ENCODE assay signal across 18 mouse cellular contexts in genomic region chr13:104516766-104517364, GRCm38 (mm10).
A peak's percentile ranks its signal among the peaks of the same experiment; 100 is the strongest.
DNase-seq lines count a peak whose midpoint lies in the region; ATAC-seq and TF ChIP-seq lines count a peak whose summit lies in the region.
"Had no signal": no experiment of that assay in that cellular context is flagged by ENCODE, and none has a peak within 500 bp of the region (broad histone marks: within the 10 kb centered on the region; RNA-seq: fewer than 3 reads in every experiment).

No protein-coding gene starts in this region.

- no peak for DNase-seq in heart, postnatal 0 days (ENCODE audit: low spot score)
- no peak for DNase-seq in heart, postnatal 14 days
- DNase-seq in 3T3-L1 (ENCODE audit: low read depth, low spot score) (peak; percentile 67), 416B (ENCODE audit: low read depth) (peak; percentile 74)
- DNase-seq in layer of hippocampus, postnatal 36 days: no peak
- no peak for DNase-seq in yolk sac, embryonic 10.5 days (ENCODE audit: low spot score)
- DNase-seq: adrenal gland, adult 8-10 months; cerebellum, adult 9-10 months; kidney, postnatal 14 days; liver, postnatal 0 days; thymus, postnatal 4 days had no signal

- H3K4me3 ChIP-seq in heart, postnatal 0 days (ENCODE audit: low read depth, low read length): no peak overlapping the region
- no peak overlapping the region for H3K4me3 ChIP-seq in embryonic facial prominence, embryonic 13.5 days
- H3K4me3 ChIP-seq in midbrain, embryonic 15.5 days: no peak overlapping the region
- H3K4me3 ChIP-seq: forebrain, embryonic 12.5 days; heart, embryonic 12.5 days; limb, embryonic 13.5 days; midbrain, embryonic 13.5 days; neural tube, embryonic 13.5 days had no signal

- peak overlapping the region; percentile 15; the same call in 1 of the 2 replicates for H3K27ac ChIP-seq in heart, postnatal 0 days (ENCODE audit: low read depth)
- 0 out of 2 replicates have a peak overlapping the region, but pooled peaks have one; percentile 96 for H3K27ac ChIP-seq in embryonic facial prominence, embryonic 13.5 days
- H3K27ac ChIP-seq in midbrain, embryonic 15.5 days: no peak overlapping the region
- H3K27ac ChIP-seq: forebrain, embryonic 12.5 days had no signal

- TF ChIP-seq EP300 in heart, postnatal 0 days (IDR thresholded peaks at IDR 0.05; ENCODE audit: low read depth): no peak

- peaks cover 10% of the 10 kb centered on the region for H3K4me1 ChIP-seq in heart, postnatal 0 days (ENCODE audit: control insufficient read depth, insufficient read depth)
- peaks cover 18% of the 10 kb centered on the region for H3K4me1 ChIP-seq in embryonic facial prominence, embryonic 13.5 days
- H3K4me1 ChIP-seq in midbrain, embryonic 15.5 days: peaks cover 18% of the 10 kb centered on the region

- H3K36me3 ChIP-seq in heart, postnatal 0 days (replicated peaks; ENCODE audit: control insufficient read depth, insufficient read depth, low read length): no peaks in the 10 kb centered on the region
- no peaks in the 10 kb centered on the region for H3K36me3 ChIP-seq in embryonic facial prominence, embryonic 13.5 days
- H3K36me3 ChIP-seq in midbrain, embryonic 15.5 days (replicated peaks): no peaks in the 10 kb centered on the region
- H3K36me3 ChIP-seq: forebrain, embryonic 12.5 days; heart, embryonic 12.5 days; limb, embryonic 13.5 days; midbrain, embryonic 13.5 days; neural tube, embryonic 13.5 days had no signal

- H3K27me3 ChIP-seq in heart, postnatal 0 days (ENCODE audit: control insufficient read depth, insufficient read depth, low read length): no peaks in the 10 kb centered on the region
- H3K27me3 ChIP-seq in embryonic facial prominence, embryonic 13.5 days: no peaks in the 10 kb centered on the region
- H3K27me3 ChIP-seq in midbrain, embryonic 15.5 days (replicated peaks): no peaks in the 10 kb centered on the region
- H3K27me3 ChIP-seq: forebrain, embryonic 12.5 days; heart, embryonic 12.5 days; limb, embryonic 13.5 days; midbrain, embryonic 13.5 days; neural tube, embryonic 13.5 days had no signal

- intact Hi-C loops in heart, postnatal 14 days (cut with DNase I): no loop called here

- TF ChIP-seq CTCF in heart, postnatal 0 days (IDR thresholded peaks at IDR 0.05; ENCODE audit: low read depth): no peak

- WGBS in heart, postnatal 0 days: 47% methylated on average over 7 of the region's 7 CpGs
- 28% methylated on average over 7 of the region's 7 CpGs for WGBS in embryonic facial prominence, embryonic 13.5 days
- WGBS in midbrain, embryonic 15.5 days: 77% methylated on average over 7 of the region's 7 CpGs

- H3K9ac ChIP-seq in heart, postnatal 0 days (replicated peaks; ENCODE audit: low read depth, low read length): no peak overlapping the region
- H3K9ac ChIP-seq in embryonic facial prominence, embryonic 13.5 days: no peak overlapping the region
- H3K9ac ChIP-seq in midbrain, embryonic 15.5 days: no peak overlapping the region
- H3K9ac ChIP-seq: forebrain, embryonic 12.5 days; heart, embryonic 12.5 days; limb, embryonic 13.5 days; liver, postnatal 0 days; midbrain, embryonic 13.5 days; neural tube, embryonic 13.5 days had no signal

- no peak overlapping the region for H3K4me2 ChIP-seq in heart, postnatal 0 days (ENCODE audit: low read depth, low read length)
- no peak overlapping the region for H3K4me2 ChIP-seq in embryonic facial prominence, embryonic 13.5 days
- H3K4me2 ChIP-seq in midbrain, embryonic 15.5 days: no peak overlapping the region
- H3K4me2 ChIP-seq: forebrain, embryonic 12.5 days; heart, embryonic 12.5 days; limb, embryonic 13.5 days; midbrain, embryonic 13.5 days; neural tube, embryonic 13.5 days had no signal

- no peaks in the 10 kb centered on the region for H3K9me3 ChIP-seq in heart, postnatal 0 days (replicated peaks; ENCODE audit: control insufficient read depth, low read length)
- no peaks in the 10 kb centered on the region for H3K9me3 ChIP-seq in embryonic facial prominence, embryonic 13.5 days
- no peaks in the 10 kb centered on the region for H3K9me3 ChIP-seq in midbrain, embryonic 15.5 days
- H3K9me3 ChIP-seq: forebrain, embryonic 12.5 days; limb, embryonic 13.5 days; midbrain, embryonic 13.5 days; neural tube, embryonic 13.5 days had no signal

- no peak for ATAC-seq in heart, postnatal 0 days (ENCODE audit: insufficient read depth, low read depth)
- ATAC-seq in embryonic facial prominence, embryonic 13.5 days (ENCODE audit: insufficient number of reproducible peaks, insufficient read depth, low FRiP score, low TSS enrichment, low read depth): no peak
- no peak for ATAC-seq in midbrain, embryonic 15.5 days (replicated peaks)
- ATAC-seq: liver, postnatal 0 days; midbrain, embryonic 13.5 days had no signal

Comparison
In these comparisons a context has a peak if more than half of its experiments do, and no peak if none do; other contexts are left out.
1. DNase-seq: peak in 3T3-L1 (single experiment) and 416B (single experiment); none in heart, postnatal 0 days (single experiment), heart, postnatal 14 days (0 of 2), layer of hippocampus, postnatal 36 days (0 of 2) and yolk sac, embryonic 10.5 days (single experiment).